ENCODE assay signal across 8 mouse cellular contexts in the genomic region with DNA sequence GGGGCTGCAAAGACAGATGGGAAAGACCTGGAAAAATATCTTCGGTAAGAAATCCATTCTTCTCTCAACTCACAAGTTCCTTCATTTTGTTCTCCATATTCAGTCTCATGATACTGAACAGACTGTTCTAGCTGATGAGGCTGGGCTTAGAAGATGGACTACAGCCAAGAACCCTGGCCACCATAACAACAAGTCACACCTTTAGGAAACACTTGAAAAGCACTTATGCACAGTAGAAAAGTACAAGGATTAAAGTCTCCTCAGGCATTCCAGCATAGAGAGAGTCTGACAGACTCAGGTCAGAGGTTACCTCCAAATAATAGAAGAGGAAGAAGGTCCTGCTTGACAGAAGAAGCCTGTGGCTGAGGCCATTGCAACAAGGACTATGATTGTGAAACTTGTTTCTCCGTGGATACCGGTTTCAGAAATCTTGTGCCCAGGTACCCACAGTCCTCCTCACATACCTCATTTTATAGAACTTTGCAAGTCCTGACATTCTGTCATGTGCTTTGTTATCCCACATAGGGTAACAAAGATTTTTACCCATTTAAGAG. TPM values are rescaled to one million over a fixed set of nuclear protein-coding genes. Genes with fewer than 3 reads are reported as not detected.
DNase-seq lines count a peak whose midpoint lies in the region; ATAC-seq and TF ChIP-seq lines count a peak whose summit lies in the region.
"Not testable (repeated sequence)": the region's sequence is repeated elsewhere in the genome, so short reads cannot be mapped to it uniquely, and the experiment has no call there.

No protein-coding gene starts in this region.

- not testable (repeated sequence) for H3K36me3 ChIP-seq in lung, embryonic 16.5 days (ENCODE audit: control insufficient read depth, insufficient read depth, low read length); lung, postnatal 0 days (ENCODE audit: insufficient read depth, low read length)

- H3K4me1 ChIP-seq in lung, embryonic 16.5 days (replicated peaks; ENCODE audit: control insufficient read depth, insufficient read depth, low read length); lung, postnatal 0 days (ENCODE audit: insufficient read depth, low read depth, low read length): not testable (repeated sequence)

- TF ChIP-seq CTCF in lung, postnatal 0 days (IDR thresholded peaks at IDR 0.05): not testable (repeated sequence)

- not testable (repeated sequence) for H3K9me3 ChIP-seq in lung, embryonic 16.5 days (ENCODE audit: control insufficient read depth, low read length); lung, postnatal 0 days (ENCODE audit: low read length)

- not testable (repeated sequence) for H3K27ac ChIP-seq in lung, embryonic 16.5 days (ENCODE audit: low read length); lung, postnatal 0 days (ENCODE audit: low read length)

- WGBS in lung, embryonic 16.5 days: 75% methylated on average over 1 of the region's 3 CpGs
- WGBS in lung, postnatal 0 days: 80% methylated on average over 1 of the region's 3 CpGs

- not testable (repeated sequence) for H3K4me2 ChIP-seq in lung, embryonic 16.5 days (ENCODE audit: low read depth, low read length); lung, postnatal 0 days (replicated peaks; ENCODE audit: low read depth, low read length)

- not testable (repeated sequence) for H3K27me3 ChIP-seq in lung, embryonic 16.5 days (ENCODE audit: control insufficient read depth, insufficient read depth, low read depth, low read length); lung, postnatal 0 days (replicated peaks; ENCODE audit: insufficient read depth, low read length)

- DNase-seq in heart, adult 11 months: peak; percentile 4
- DNase-seq in lung, postnatal 0 days (ENCODE audit: low spot score): peak; percentile 7
- peak; percentile 9 for DNase-seq in lung, postnatal 36 days

- not testable (repeated sequence) for H3K4me3 ChIP-seq in lung, embryonic 16.5 days (ENCODE audit: low read length); lung, postnatal 0 days (ENCODE audit: low read depth, low read length)

- not testable (repeated sequence) for TF ChIP-seq EP300 in lung, postnatal 0 days (IDR thresholded peaks at IDR 0.05)

- ATAC-seq in granulocyte monocyte progenitor cell, adult 5-6 weeks (replicated peaks; ENCODE audit: poor library complexity, severe bottlenecking): peak; percentile 73
- ATAC-seq in lung, embryonic 16.5 days (ENCODE audit: low read depth): peak; percentile 51
- ATAC-seq in lung, postnatal 0 days: peak; percentile 87
- ATAC-seq in megakaryocyte, adult 5-6 weeks (ENCODE audit: poor library complexity, severe bottlenecking): peak; percentile 79
- ATAC-seq in megakaryocyte progenitor cell, adult 5-6 weeks (replicated peaks; ENCODE audit: poor library complexity): peak; percentile 54; the same call in 1 of the 2 replicates
- ATAC-seq in neutrophil, adult 5-6 weeks (ENCODE audit: extremely low read depth, insufficient number of reproducible peaks, low FRiP score, poor library complexity, severe bottlenecking): 0 out of 2 replicates have a peak, but pooled peaks have one; percentile 17

- not testable (repeated sequence) for H3K9ac ChIP-seq in lung, embryonic 16.5 days (ENCODE audit: low read length); lung, postnatal 0 days (replicated peaks; ENCODE audit: low read depth)

RNA-seq across cellular contexts. Expression of a gene that starts 7.1 kb away (rescaled TPM):
- 46.8 and 51.1 TPM in 2 replicates for total RNA-seq in granulocyte monocyte progenitor cell, adult 5-6 weeks (2014; fragmentation: Nextera tagmentation)
- total RNA-seq in granulocyte monocyte progenitor cell, adult 5-6 weeks (2017): 78.9 and 81.5 TPM in 2 replicates
- polyA plus RNA-seq in lung, embryonic 16.5 days (2015; fragmentation: Nextera tagmentation; extraction: Ambion mirVana): 70.0 and 72.3 TPM in 2 replicates
- polyA plus RNA-seq in lung, postnatal 0 days (2015; fragmentation: Nextera tagmentation; extraction: Ambion mirVana): 34.0 and 37.0 TPM in 2 replicates
- total RNA-seq in megakaryocyte, adult 5-6 weeks (2015): 27.6 and 30.9 TPM in 2 replicates
- 27.5 and 32.2 TPM in 2 replicates for total RNA-seq in megakaryocyte, adult 5-6 weeks (2017)
- 67.0 and 70.3 TPM in 2 replicates for total RNA-seq in megakaryocyte progenitor cell, adult 5-6 weeks (2015)
- total RNA-seq in megakaryocyte progenitor cell, adult 5-6 weeks (2017): 71.7 and 81.4 TPM in 2 replicates
- 21.2 and 25.3 TPM in 2 replicates for total RNA-seq in neutrophil, adult 5-6 weeks (2017)

Comparison
In these comparisons a context has a peak if more than half of its experiments do, and no peak if none do; other contexts are left out.
1. ATAC-seq: peak in every context shown above with its lines; median percentile 87 in lung, postnatal 0 days; 79 in megakaryocyte, adult 5-6 weeks; 73 in granulocyte monocyte progenitor cell, adult 5-6 weeks; 54 in megakaryocyte progenitor cell, adult 5-6 weeks; 51 in lung, embryonic 16.5 days; 17 in neutrophil, adult 5-6 weeks.